Mouse (Mus musculus): ENCODE results near the gene Mmp9. TPM values are rescaled to one million over a fixed set of nuclear protein-coding genes. Genes with fewer than 3 reads are reported as not detected.
A peak's percentile ranks its signal among the peaks of the same experiment; 100 is the strongest.

Gene Mmp9
- total RNA-seq, 2 experiments from 2014 or later: 0.46 to 1.1 TPM

- H3K4me3 ChIP-seq: no peak overlapping the region
- TF ChIP-seq CTCF (IDR thresholded peaks at IDR 0.05): peak; percentile 52
- DNase-seq: no peak
- H3K27ac ChIP-seq: no peak overlapping the region
- intact Hi-C loops (cut with DNase I): loop anchor here (5.0 kb wide), 1 partner anchor 99 kb away; no protein-coding TSS in a partner anchor
These were observed 22.3 kb upstream of the Mmp9 start for GRCm38 (mm10) chr2:164918325-164918724.

GRCm38 (mm10) chr2:164921984-164922383 is 18.6 kb upstream of the Mmp9 start:
- H3K27ac ChIP-seq: no peak overlapping the region
- no peak for DNase-seq
- intact Hi-C loops (cut with DNase I): no loop called here
- no peak for TF ChIP-seq CTCF (IDR thresholded peaks at IDR 0.05)
- H3K4me3 ChIP-seq: no peak overlapping the region

GRCm38 (mm10) chr2:164923291-164923690 is 17.3 kb upstream of the Mmp9 start:
- no peak overlapping the region for H3K27ac ChIP-seq
- H3K4me3 ChIP-seq: no peak overlapping the region
- intact Hi-C loops (cut with DNase I): no loop called here
- no peak for DNase-seq
- TF ChIP-seq CTCF (IDR thresholded peaks at IDR 0.05): no peak

GRCm38 (mm10) chr2:164924100-164924857 is 16.3 kb upstream of the Mmp9 start:
- peak; percentile 89 for DNase-seq
- no peak overlapping the region for H3K4me3 ChIP-seq
- H3K27ac ChIP-seq: peak overlapping the region; percentile 29; the same call in 1 of the 2 replicates
- peak; percentile 97; the same call in 1 of the 2 replicates for TF ChIP-seq CTCF (IDR thresholded peaks at IDR 0.05)
- intact Hi-C loops (cut with DNase I): no loop called here

GRCm38 (mm10) chr2:164930706-164931581 is 9.6 kb upstream of the Mmp9 start:
- Histone ChIP-seq H3K27ac (no peak overlapping the region), H3K4me3 (no peak overlapping the region)
- no peak for TF ChIP-seq CTCF (IDR thresholded peaks at IDR 0.05)
- no peak for DNase-seq
- intact Hi-C loops (cut with DNase I): no loop called here

- intact Hi-C loops (cut with DNase I): no loop called here
- no peak for TF ChIP-seq CTCF (IDR thresholded peaks at IDR 0.05)
- H3K4me3 ChIP-seq: no peak overlapping the region
- H3K27ac ChIP-seq: no peak overlapping the region
- DNase-seq: no peak
These were observed 7.0 kb upstream of the Mmp9 start for GRCm38 (mm10) chr2:164933534-164933933.

- no peak overlapping the region for H3K27ac ChIP-seq
- intact Hi-C loops (cut with DNase I): no loop called here
- DNase-seq: no peak
- no peak for TF ChIP-seq CTCF (IDR thresholded peaks at IDR 0.05)
- no peak overlapping the region for H3K4me3 ChIP-seq
These were observed 4.6 kb upstream of the Mmp9 start for GRCm38 (mm10) chr2:164935991-164936390.

GRCm38 (mm10) chr2:164938146-164939091 is 2.2 kb upstream of the Mmp9 start:
- H3K27ac ChIP-seq: no peak overlapping the region
- intact Hi-C loops (cut with DNase I): no loop called here
- TF ChIP-seq CTCF (IDR thresholded peaks at IDR 0.05): no peak
- H3K4me3 ChIP-seq: peak overlapping the region; percentile 65
- no peak for DNase-seq

- TF ChIP-seq CTCF (IDR thresholded peaks at IDR 0.05): no peak
- intact Hi-C loops (cut with DNase I): no loop called here
- H3K4me3 ChIP-seq: peak overlapping the region; percentile 65
- no peak for DNase-seq
- H3K27ac ChIP-seq: no peak overlapping the region
These were observed 1.5 kb upstream of the Mmp9 start for GRCm38 (mm10) chr2:164939106-164939505.

GRCm38 (mm10) chr2:164942692-164943290 is 2.2 kb downstream of the Mmp9 start:
- intact Hi-C loops (cut with DNase I): no loop called here
- no peak for DNase-seq
- no peak for TF ChIP-seq CTCF (IDR thresholded peaks at IDR 0.05)
- H3K27ac ChIP-seq: no peak overlapping the region
- H3K4me3 ChIP-seq: no peak overlapping the region

- no peak overlapping the region for H3K27ac ChIP-seq
- intact Hi-C loops (cut with DNase I): no loop called here
- TF ChIP-seq CTCF (IDR thresholded peaks at IDR 0.05): no peak
- no peak overlapping the region for H3K4me3 ChIP-seq
- no peak for DNase-seq
These were observed 6.9 kb downstream of the Mmp9 start for GRCm38 (mm10) chr2:164947506-164947905.

- Histone ChIP-seq H3K27ac (no peak overlapping the region), H3K4me3 (peak overlapping the region; percentile 23; the same call in 1 of the 2 replicates)
- intact Hi-C loops (cut with DNase I): no loop called here
- no peak for DNase-seq
- TF ChIP-seq CTCF (IDR thresholded peaks at IDR 0.05): no peak
These were observed 7.3 kb downstream of the Mmp9 start for GRCm38 (mm10) chr2:164947930-164948329.
